Mouse (Mus musculus) kidney, adult 9 months (tissue): ENCODE data around the gene Cd36.

Experiments
- DNase-seq: peaks from one replicate; pipeline ENCODE4 v3.0.0; 2022

Gene Cd36

DNA sequence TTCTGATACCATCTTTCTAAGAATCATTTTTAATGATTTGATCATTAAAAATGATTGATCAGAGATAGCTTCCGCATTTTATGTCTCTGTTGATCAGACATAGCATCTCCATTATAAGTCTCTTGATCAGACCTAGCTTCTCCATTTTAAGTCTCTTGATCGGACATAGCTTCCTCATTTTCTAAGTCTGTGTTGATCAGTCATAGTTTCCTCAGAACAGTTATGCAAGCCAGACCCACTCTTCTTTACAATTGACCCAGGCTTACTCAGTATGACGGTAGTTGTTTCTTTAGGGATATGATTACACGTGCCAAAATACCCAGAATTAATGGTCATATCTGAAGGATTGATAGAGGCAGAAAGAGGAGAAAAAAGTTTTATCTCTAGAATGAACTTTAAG, 31.3 kb downstream of the Cd36 start:
- DNase-seq: no peak

DNA sequence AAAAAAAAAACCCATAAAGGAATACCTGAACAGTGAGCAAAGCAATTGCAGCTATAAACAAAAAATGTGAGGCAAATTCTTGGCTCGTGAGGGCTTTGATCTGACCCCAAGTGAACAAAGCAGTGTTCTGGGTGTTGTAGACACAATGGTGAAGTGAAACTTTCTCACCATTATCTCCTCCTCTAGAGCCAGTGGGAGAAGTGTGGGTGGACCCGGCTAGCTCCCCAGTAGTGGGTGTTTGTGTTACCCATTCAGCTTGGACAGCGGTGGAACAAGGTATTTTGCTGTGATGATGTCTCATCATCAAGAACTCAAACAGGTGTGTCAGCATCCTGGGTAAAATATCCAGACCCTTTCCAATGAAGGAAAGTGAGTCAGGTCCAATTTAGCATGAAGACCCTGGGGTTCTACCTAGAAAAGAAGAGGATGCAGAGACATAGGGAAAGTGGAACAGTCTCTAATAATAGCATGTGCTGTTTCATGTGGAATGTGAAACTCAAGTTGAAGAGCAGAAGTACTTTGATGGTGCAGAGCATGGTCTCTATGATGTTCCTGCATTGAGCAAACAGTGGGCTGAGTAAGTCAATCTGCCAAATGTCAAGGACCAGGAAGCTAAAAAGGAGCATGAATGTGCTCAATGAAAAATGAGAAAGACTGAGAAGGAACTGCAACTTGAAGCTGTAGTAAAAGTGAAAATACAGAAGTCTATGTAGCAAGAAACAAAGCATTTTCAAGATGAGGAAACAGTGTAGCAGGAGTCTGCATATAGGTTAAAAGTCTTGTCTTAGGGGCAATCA, 34.3 kb downstream of the Cd36 start:
- no peak for DNase-seq

DNA sequence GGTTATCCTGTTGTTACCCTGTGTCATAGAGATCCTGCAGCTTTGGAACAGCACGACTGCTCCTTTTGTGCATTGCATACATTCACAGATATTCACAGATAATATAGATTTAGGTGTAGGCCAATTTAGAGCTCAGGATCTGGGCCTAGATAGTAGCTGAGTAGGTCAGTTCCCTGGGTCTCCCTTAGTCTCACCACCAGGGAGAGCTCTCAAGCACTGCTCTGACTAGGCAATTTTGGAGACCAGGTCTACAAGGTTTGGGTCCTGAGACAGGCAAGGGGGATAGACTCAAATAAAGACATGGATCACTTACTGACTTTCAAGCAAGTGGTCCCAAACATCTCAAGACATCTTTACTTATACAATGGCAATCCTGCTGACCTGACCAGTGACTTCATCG, 38.0 kb downstream of the Cd36 start:
- no peak for DNase-seq

DNA sequence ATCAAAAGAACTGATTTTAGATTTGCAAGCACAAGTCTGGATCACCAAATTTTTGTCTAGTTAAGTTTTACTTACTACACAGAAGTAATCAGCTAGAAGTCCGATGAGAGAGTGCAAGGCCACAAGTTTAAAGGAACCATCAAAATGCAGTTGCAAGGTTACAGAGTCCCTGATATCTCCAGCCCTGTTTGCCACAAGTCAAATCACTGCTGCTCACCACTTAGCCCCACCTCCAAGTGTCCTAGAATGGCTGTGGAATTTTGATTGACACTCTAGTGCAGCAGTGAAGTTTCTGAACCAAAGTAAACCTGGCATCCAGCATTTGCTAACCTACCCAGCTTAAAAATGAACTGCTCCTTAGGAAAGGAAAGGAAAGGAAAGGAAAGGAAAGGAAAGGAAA, 39.0 kb downstream of the Cd36 start:
- DNase-seq: peak; percentile 79

DNA sequence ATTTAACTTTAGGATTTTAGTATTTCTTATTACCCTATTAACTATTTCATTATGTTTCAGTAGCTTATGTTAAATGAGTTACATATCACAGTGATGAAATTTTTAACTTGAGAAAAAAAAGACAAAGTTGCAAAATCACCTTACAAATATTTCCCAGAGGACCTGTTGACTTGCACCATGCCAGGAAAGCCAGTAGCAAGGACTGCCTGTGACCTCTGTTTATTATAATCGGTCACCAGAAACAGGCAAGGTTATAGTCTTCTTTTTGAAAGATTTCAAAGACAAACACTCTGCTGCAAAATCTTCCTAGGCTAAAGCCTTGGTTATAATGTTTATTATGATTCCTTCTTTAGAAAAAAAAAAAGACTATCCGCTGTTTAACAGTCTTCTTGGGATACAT, 39.9 kb downstream of the Cd36 start:
- DNase-seq: peak; percentile 34

DNA sequence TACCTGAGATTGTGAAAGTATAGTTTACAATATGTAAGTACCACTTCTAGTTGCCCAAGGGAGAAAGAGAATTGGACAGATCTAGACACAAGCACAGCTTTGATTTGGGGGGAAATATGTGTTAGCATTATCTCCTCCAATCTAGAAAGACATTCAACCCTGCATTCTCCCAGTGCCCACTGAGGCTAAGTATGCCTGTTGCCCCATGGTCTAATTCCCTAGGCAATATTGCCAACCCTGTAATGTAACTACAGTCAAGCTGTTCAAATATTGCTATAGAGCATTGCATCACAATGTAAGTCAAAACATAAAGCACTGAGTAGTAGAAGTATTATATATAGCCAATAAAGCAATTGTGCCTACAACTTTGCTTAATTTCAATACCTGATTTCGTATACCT, 40.3 kb downstream of the Cd36 start:
- DNase-seq: no peak

DNA sequence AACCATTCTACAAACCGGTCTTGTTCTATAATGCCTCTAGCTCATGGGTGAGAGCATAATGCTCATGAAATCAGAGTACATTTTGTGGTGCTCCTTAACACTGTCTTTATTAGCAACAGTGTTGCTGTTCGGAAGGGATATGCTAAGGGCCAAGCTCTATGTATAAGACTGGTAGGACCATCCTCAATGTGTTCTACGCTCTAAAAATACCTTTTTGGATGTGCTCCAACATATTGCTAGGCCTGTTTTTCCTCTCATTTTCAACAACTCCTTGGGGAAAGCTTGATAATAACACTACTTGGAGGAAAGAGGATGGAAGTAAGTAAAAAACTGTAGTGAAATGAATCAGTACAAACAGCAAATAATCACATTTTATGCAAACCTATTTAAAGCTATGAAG, 44.7 kb downstream of the Cd36 start:
- no peak for DNase-seq

DNA sequence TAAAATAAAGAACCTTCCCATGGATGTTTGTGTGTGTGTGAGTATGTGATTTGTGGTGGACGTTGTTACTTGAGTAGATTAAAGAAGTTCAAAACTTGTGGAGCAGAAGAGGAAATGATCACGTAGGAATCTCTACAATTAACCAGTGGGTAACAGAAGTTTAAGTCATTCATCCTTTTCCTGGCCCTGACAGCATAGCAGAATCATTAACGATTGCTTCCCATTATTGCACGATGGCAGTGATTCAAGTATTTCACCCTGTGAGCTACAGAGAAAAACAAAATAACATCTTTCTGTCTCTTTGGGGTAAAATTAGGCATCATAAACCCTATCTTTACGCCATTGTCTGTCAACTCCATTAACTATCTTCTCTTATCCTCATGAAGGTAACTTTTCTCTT, 45.3 kb downstream of the Cd36 start:
- peak; percentile 77 for DNase-seq

DNA sequence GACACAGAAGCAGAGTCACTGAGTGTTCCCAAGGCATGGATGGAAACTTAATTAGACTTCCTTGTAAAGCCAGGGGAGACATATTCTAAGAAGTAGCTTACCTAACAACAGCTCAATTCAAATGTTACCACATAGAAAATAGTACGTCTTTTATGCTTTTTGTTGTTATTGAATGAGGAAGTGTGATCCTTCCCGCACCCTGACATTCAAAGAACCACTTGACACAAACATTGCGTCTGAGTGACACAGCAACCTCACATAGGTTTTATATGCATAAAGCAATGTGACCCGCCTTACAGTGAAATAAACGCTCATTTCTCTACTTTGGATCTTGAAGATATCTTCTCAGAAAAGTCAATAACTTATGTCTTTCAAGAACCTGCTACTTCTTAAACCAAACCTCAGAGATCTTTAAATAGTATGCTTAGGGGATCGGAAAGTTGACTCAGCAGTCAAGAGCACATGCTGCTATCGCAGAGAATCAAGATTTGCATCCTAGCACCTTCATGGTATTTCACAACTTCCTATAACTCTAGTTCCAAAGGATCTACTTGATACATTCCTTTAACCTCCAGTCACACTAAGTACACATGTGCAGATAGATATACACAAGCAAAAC, 46.4 kb downstream of the Cd36 start:
- no peak for DNase-seq

DNA sequence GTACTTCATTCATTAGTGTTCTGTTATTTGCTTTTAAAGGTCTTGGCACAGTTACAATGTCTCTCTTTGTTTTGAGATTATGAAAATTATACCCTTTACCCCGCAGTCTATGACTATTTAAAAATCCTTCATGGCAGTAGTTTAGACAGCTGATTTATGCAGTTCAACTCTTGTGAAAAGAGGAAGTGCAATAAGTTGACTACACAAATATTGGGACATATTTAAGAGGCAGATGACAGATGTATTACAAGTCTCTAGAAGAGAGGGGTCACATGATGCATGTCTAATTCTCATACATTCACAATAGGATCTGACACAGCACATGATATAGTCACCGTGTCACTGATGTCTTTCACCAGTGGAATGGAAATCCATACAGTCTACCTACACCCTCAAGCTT, 49.1 kb downstream of the Cd36 start:
- DNase-seq: no peak

DNA sequence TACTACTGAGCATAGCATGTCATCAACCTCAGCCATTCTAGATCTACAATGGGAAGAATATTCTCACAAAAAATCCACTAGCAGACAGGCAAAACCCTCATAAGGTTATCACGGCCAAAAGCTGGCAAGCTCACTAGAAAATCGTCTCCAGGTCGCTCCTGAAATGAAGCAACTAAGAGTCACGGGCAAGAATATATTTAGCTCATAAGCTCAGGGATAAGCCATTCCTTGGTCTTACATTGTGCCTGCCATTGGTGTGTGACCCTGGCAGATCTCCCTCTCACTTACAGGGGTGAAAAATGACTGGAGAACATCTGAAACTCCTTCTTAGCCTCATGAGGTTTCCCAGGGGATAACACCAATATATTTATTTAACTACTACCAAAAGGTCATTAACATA, 52.2 kb downstream of the Cd36 start:
- no peak for DNase-seq

DNA sequence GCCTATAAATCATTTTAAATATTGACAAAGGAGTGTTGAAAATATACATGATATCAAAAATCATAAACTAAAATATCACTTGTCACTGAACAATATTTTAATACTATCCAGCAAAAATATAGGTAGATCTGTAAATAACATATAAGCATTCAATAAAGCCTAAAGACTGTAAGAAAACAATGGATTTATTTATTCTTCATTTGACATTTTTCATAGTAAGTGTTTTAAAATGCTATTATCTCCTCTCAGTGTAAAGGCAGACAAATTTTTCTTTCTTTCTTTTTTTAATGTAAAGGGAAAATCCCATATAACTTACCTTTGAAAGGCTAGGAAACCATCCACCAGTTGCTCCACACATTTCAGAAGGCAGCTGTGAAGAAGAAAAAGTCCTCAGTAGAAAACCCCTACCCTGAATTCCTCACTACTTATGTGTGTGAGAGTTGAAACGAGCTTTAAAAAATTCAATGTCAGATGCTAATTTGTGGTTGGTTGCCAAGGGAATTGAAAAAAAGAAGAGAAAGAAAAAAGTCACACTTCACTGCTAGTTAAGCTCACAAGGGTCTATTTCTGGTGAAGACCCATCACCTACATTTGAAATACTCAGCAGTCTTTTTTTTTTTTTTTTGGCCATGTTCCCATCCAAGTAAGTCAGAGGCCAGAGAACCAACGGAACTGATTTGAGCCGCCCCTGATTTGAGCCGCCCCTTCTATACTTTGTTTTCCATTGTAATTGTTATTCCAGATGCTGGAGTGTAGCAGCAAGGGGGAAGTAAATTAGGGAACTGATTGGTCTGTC, 53.1 kb downstream of the Cd36 start:
- DNase-seq: no peak

DNA sequence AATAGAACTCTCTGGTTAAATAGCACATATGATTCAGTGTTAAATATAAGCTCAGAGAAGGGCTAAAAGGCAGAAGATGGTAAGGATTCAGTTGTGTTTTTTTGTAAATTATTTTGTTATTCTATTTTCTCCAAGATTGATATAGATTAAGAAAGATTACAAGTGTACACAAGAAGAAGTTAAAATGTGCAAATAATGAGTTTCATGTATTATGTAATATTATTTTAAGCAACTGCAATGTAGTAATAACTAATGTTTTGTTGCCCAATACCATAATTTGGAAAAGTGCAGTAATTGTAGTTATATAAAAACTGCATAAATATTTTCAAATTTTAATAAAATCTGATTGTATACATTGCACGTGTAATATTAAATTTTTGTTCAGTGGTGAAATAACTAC, 54.8 kb downstream of the Cd36 start:
- DNase-seq: no peak

DNA sequence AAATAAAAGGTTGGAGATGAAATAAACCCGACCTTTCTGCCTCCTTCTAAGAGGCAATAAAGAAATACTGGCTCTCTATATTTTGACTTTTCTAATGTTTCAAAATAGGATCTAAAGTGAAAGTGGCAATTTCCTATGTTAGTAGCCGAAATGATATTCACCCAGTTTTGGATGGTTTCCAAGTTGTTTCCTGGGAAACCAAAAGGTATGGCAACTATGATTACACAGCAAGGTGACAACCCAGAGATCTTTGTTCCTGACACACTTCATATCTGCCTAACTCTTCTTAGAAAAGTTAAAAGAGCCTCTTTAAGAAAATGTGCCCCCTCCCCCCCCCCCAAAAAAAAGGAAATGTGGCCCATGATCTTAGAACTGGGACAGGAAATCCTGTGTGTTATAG, 58.1 kb downstream of the Cd36 start:
- no peak for DNase-seq

DNA sequence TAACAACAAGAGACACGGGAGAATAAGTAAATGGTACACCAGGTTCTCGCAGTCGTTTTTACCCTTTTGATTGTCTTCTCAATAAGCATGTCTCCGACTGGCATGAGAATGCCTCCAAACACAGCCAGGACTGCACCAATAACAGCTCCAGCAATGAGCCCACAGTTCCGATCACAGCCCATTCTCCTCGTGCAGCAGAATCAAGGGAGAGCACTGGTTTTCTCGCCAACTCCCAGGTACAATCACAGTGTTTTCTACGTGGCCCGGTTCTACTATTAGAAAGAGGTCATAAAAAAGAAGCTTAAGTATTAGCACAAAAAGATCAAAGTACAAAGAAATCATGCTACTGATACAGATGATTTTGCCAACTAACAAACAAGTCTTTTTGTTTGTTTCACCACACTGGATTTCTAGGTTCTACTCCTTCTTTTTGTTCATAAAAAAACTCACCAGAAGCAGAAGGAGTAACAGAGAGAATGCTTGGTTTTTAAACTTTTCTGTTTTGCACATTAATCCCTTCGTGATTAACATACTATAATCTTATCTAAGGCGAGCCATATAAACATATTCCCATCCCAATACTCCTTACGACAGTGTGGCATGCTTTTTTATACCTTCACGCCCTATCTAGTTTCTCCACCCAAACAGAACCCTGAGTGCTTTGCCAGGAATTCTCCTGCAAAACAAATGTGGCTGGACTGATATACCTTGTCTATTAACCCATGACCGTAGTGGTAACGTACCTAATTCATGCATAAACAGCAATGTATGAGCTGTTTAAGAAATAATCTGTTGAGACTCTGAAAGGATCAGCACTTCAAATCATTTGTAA, 59.7 kb downstream of the Cd36 start:
- peak; percentile 38 for DNase-seq

DNA sequence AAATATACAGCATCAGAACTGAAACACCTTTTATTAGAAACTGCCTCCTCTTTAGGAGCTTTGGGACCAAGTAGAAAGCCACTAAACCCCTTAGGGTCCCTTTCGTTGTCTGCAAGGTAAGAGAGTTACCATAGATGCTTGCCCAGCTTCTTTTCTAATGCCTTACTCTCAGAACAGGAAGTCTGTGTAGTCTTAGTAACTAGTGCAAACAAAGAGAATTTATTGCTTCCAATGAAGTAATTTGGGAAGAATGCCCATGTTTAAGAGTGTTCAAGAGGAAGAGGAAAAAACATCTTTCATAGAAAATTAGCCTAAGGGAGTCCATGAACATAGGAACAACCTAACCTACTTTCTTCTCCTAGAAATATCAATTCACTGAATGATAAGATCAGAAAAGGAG, 67.2 kb downstream of the Cd36 start:
- DNase-seq: no peak

DNA sequence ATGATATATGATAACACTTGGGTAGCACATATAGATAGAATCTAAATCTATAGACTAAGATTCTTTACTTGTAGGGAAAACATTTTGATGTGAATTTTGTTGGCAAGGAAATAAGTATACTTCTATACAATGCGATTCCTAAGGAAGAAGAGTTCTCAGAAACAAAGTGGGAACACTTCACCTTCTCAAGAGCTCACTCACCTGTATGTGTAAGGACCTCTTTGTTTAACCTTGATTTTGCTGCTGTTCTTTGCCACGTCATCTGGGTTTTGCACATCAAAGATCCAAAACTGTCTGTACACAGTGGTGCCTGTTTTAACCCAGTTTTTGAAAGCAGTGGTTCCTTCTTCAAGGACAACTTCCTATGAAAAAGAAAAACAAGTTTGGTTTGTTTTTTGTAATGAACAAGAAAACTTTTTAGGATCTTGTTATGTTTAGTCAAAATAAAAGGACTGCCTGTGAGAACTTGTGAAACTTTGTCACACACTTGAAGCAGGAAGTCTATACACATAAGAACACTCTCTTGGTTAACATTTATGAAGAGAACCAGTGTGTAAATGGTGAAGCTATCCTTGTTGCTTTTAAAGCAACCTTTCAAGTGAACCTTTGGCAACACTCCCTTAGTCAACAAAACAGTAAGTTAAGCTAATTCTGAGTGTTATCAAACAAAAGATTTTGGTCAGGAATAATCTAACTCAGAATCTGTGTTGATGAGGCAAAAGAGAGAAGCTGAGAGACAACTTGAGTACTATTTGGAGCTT, 68.2 kb downstream of the Cd36 start:
- no peak for DNase-seq

DNA sequence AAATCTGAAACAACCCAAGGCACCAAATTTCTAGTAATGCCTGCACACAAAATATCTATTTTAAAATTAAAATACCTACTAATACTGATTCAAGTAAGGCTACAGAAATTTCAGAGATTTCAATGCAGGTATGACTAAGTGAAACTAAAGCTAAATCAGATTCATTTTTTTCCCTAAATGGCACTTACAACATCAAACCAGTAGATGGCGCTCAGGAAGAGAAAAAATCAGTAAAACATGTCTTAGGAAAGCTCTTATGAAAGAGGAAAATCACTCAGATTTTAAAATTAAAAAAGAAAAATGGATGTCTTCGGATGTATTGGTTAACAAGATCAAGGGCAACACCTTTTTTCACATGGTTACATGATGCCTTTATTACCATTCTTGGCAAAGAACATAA, 72.4 kb downstream of the Cd36 start:
- peak; percentile 55 for DNase-seq

DNA sequence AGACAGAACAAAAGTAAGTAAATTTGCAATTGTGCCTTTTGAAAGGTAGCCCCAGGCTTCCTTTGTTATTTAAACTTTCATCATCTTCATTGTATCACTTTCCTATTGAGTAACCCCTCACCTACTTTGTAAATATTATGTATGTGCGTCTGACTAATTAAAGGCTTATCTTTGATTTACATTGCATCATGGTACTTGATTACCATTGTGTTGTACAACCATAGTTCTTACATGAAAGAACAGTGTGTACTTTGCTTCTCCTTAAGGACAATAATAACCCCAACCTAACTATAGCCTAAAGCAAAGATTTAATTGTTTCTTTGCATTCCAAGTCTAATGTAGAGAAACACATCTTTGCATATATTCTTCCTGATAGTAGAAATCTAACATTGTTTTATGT, 78.3 kb downstream of the Cd36 start:
- no peak for DNase-seq

DNA sequence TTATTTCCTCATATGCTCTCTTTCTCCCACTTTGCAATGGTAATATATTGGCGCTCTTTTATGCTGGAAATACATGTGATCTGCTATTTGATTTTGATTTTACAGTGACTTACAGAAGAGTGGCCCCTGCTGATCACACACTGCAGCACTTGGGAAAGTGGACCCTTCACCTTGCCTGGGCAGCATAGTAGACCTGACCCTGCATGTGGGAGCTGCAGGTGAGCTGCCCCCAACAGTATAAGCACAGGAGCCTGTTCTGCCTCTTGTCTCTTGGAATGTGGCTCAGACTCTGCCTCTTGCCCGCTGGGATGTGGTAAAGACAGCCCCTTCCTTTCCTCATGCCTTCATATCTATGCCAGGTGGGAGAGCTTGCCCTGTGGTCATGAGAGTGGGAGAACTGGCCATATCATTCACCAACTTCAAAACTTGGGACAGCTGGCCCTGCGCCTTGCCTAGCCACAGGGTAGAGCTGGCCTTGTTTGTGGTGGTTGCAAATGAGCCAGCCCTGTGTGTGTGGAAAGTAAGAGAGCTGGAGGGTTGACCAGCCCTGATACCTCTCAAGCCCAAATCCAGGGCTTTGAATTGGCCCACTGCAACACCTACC, 81.7 kb downstream of the Cd36 start:
- no peak for DNase-seq

DNA sequence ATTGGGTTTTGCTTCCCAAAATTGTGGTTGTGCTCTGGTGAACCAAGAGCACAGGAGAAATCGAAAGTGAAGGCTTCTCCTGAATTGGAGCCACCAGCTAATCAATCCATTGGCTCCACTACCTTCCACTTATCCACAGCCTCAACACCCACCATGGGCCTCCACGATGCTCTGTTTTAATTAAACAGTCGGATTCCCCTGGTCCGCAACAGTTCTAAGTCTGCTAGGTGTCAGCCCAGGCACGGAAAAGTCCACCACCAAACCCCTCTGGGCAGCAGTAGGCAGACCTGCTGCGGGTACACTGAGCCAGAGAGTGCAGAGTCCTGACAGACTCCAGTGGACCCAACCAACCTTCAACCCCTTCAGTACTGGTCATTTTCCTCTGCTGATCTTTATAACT, 112.0 kb downstream of the Cd36 start:
- DNase-seq: peak; percentile 15

DNA sequence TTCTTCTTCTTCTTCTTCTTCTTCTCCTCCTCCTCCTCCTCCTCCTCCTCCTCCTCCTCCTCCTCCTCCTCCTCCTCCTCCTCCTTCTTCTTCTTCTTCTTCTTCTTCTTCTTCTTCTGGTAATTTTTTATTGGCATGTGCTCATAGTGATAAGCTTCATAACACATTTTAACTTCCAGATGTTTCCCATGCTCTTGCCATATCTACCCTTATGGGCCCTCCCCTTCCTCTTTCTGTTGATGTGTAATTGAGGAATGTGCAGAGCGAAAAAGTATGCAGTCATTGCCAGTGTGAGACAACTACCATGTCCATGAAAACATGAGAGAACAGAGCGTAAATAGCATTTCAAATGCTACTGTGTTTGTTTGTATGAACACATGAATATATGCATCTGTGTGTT, 118.3 kb downstream of the Cd36 start:
- DNase-seq: no peak
